Comparison of ENCODE assay signal across 24 mouse cellular contexts in genomic region chr5:45875472-45875871, GRCm38 (mm10). TPM values are rescaled to one million over a fixed set of nuclear protein-coding genes. Genes with fewer than 3 reads are reported as not detected.
DNase-seq lines count a peak whose midpoint lies in the region; ATAC-seq and TF ChIP-seq lines count a peak whose summit lies in the region.
"Had no signal": no experiment of that assay in that cellular context is flagged by ENCODE, and none has a peak within 500 bp of the region (broad histone marks: within the 10 kb centered on the region; RNA-seq: fewer than 3 reads in every experiment).

No protein-coding gene starts in this region.

- TF ChIP-seq POLR2A in lung, adult 2 months (IDR thresholded peaks at IDR 0.05; ENCODE audit: borderline replicate concordance, extremely low read depth, low read depth, low read length) = no peak
- no peak for TF ChIP-seq POLR2A in CH12.LX (IDR thresholded peaks at IDR 0.05; ENCODE audit: low read depth, low read length)
- no peak for TF ChIP-seq POLR2A in brain, embryonic 14.5 days (IDR thresholded peaks at IDR 0.05; ENCODE audit: borderline replicate concordance, extremely low read depth, insufficient read depth, insufficient read length, poor library complexity, severe bottlenecking)

- H3K4me3 ChIP-seq in lung, embryonic 14.5 days (ENCODE audit: low read depth, low read length) = no peak overlapping the region
- no peak overlapping the region for H3K4me3 ChIP-seq in lung, adult 2 months (replicated peaks; ENCODE audit: extremely low read depth, low read depth, low read length)
- H3K4me3 ChIP-seq in CH12.LX (replicated peaks in 1 of 3; ENCODE audit: low read depth in 2 of 3, low read length in 2 of 3, poor library complexity in 1 of 3) = no peak overlapping the region
- no peak overlapping the region for H3K4me3 ChIP-seq in heart, embryonic 12.5 days
- H3K4me3 ChIP-seq: erythroblast, embryonic 14.5 days; hindbrain, embryonic 15.5 days; intestine, embryonic 15.5 days; megakaryocyte, embryonic 14.5 days; stomach, embryonic 15.5 days had no signal

- 53% methylated on average over 4 of the region's 4 CpGs for WGBS in lung, embryonic 14.5 days
- 70% methylated on average over 4 of the region's 4 CpGs for WGBS in lung, adult 2 months
- 82% methylated on average over 4 of the region's 4 CpGs for WGBS in heart, embryonic 12.5 days

- H3K27ac ChIP-seq in lung, embryonic 14.5 days (ENCODE audit: low read depth) = no peak overlapping the region
- H3K27ac ChIP-seq in CH12.LX (ENCODE audit: insufficient read depth, low read depth) = no peak overlapping the region
- no peak overlapping the region for H3K27ac ChIP-seq in heart, embryonic 12.5 days (ENCODE audit: poor library complexity, severe bottlenecking)
- H3K27ac ChIP-seq: hindbrain, embryonic 15.5 days; intestine, embryonic 15.5 days; stomach, embryonic 15.5 days had no signal

- no peak for TF ChIP-seq CTCF in lung, embryonic 14.5 days (IDR thresholded peaks at IDR 0.05; ENCODE audit: low read depth)
- no peak for TF ChIP-seq CTCF in lung, adult 2 months (IDR thresholded peaks at IDR 0.05; ENCODE audit: insufficient read depth, low read length)
- TF ChIP-seq CTCF in CH12.LX (conservative IDR thresholded peaks at IDR 0.05 in 1 of 2, IDR thresholded peaks at IDR 0.05 in 1 of 2; ENCODE audit: low read depth in 2 of 2, low read length in 2 of 2) = no peak
- TF ChIP-seq CTCF in brain, embryonic 14.5 days (IDR thresholded peaks at IDR 0.05; ENCODE audit: borderline replicate concordance, extremely low read depth, insufficient read depth, insufficient read length) = no peak

- dilution Hi-C loops in CH12.LX (cut with MboI; ENCODE audit: extremely low pct_ligation_motif_present, extremely low pct_unique_long_range_greater_than_20kb, low sequenced_read_pairs) = no loop called here

- ATAC-seq in lung, embryonic 14.5 days (ENCODE audit: insufficient read depth) = peak; percentile 58; the same call in 1 of the 2 replicates
- ATAC-seq in heart, embryonic 12.5 days (ENCODE audit: insufficient number of reproducible peaks, low FRiP score) = no peak
- ATAC-seq: activated CD4-positive, CD25-positive, alpha-beta regulatory T cell, adult 4 months; intestine, embryonic 15.5 days had no signal

- in situ Hi-C loops in CH12.LX (cut with MboI; ENCODE audit: low pct_ligation_motif_present, low pct_unique_long_range_greater_than_20kb, low sequenced_read_pairs) = no loop called here

- H3K36me3 ChIP-seq in lung, embryonic 14.5 days (ENCODE audit: insufficient read depth) = no peaks in the 10 kb centered on the region
- H3K36me3 ChIP-seq in CH12.LX (replicated peaks in 1 of 2; ENCODE audit: control insufficient read depth in 1 of 2, insufficient read depth in 1 of 2, low read length in 1 of 2) = no peaks in the 10 kb centered on the region
- H3K36me3 ChIP-seq in heart, embryonic 12.5 days = no peaks in the 10 kb centered on the region
- H3K36me3 ChIP-seq: hindbrain, embryonic 15.5 days; intestine, embryonic 15.5 days; stomach, embryonic 15.5 days had no signal

- no peaks in the 10 kb centered on the region for H3K79me2 ChIP-seq in CH12.LX (replicated peaks; ENCODE audit: control insufficient read depth, extremely low read depth, insufficient read depth, poor library complexity, severe bottlenecking)

- H3K9ac ChIP-seq in lung, embryonic 14.5 days = no peak overlapping the region
- no peak overlapping the region for H3K9ac ChIP-seq in CH12.LX (ENCODE audit: insufficient read depth, low read depth)
- no peak overlapping the region for H3K9ac ChIP-seq in heart, embryonic 12.5 days
- H3K9ac ChIP-seq: hindbrain, embryonic 15.5 days; intestine, embryonic 15.5 days; stomach, embryonic 15.5 days had no signal

- H3K4me2 ChIP-seq in lung, embryonic 14.5 days = no peak overlapping the region
- no peak overlapping the region for H3K4me2 ChIP-seq in CH12.LX (ENCODE audit: insufficient read depth, low read depth, poor library complexity, severe bottlenecking)
- H3K4me2 ChIP-seq in heart, embryonic 12.5 days = no peak overlapping the region
- H3K4me2 ChIP-seq: hindbrain, embryonic 15.5 days; intestine, embryonic 15.5 days; stomach, embryonic 15.5 days had no signal

- H3K9me3 ChIP-seq in lung, embryonic 14.5 days (ENCODE audit: low read depth, low read length) = no peaks in the 10 kb centered on the region
- no peaks in the 10 kb centered on the region for H3K9me3 ChIP-seq in CH12.LX (replicated peaks; ENCODE audit: low read length)
- no peaks in the 10 kb centered on the region for H3K9me3 ChIP-seq in heart, embryonic 12.5 days (replicated peaks)
- H3K9me3 ChIP-seq: hindbrain, embryonic 15.5 days; intestine, embryonic 15.5 days; megakaryocyte, embryonic 14.5 days; stomach, embryonic 15.5 days had no signal

- TF ChIP-seq EP300 in CH12.LX (IDR thresholded peaks at IDR 0.05; ENCODE audit: low read length) = no peak

- no peaks in the 10 kb centered on the region for H3K4me1 ChIP-seq in lung, embryonic 14.5 days (ENCODE audit: insufficient read depth)
- no peaks in the 10 kb centered on the region for H3K4me1 ChIP-seq in lung, adult 2 months (ENCODE audit: control insufficient read depth, insufficient read depth, low read length)
- peaks cover 7 to 15% of the 10 kb centered on the region in 2 experiments for H3K4me1 ChIP-seq in CH12.LX (ENCODE audit: control insufficient read depth in 1 of 2, insufficient read depth in 2 of 2)
- H3K4me1 ChIP-seq in heart, embryonic 12.5 days (replicated peaks) = no peaks in the 10 kb centered on the region
- H3K4me1 ChIP-seq: hindbrain, embryonic 15.5 days; intestine, embryonic 15.5 days; stomach, embryonic 15.5 days had no signal

- no peaks in the 10 kb centered on the region for H3K27me3 ChIP-seq in lung, embryonic 14.5 days (ENCODE audit: insufficient read depth, low read length)
- H3K27me3 ChIP-seq in CH12.LX (replicated peaks) = no peaks in the 10 kb centered on the region
- no peaks in the 10 kb centered on the region for H3K27me3 ChIP-seq in heart, embryonic 12.5 days (replicated peaks)
- H3K27me3 ChIP-seq: hindbrain, embryonic 15.5 days; intestine, embryonic 15.5 days; megakaryocyte, embryonic 14.5 days; stomach, embryonic 15.5 days had no signal

- DNase-seq in lung, embryonic 14.5 days = peak; percentile 68
- DNase-seq in lung, adult 2 months = no peak
- peak; percentile 31 for DNase-seq in CH12.LX (ENCODE audit: extremely low read depth)
- DNase-seq in brain, embryonic 14.5 days (ENCODE audit: low read depth) = peak; percentile 61
- DNase-seq in skeletal muscle tissue, adult 2 months (ENCODE audit: low read depth, low spot score) = peak; percentile 13
- DNase-seq in B cell, adult 2 months = no peak
- DNase-seq: adrenal gland, postnatal 25 days; cerebellum, adult 11-12 months; cerebellum, postnatal 25 days; gastrocnemius, postnatal 14 days; heart, adult 18-20 months; heart, postnatal 36 days; kidney, postnatal 36 days; left cerebral cortex, postnatal 4 days; liver; midbrain, embryonic 14.5 days; right cerebral cortex, postnatal 14 days had no signal

- TF ChIP-seq RAD21 in CH12.LX (IDR thresholded peaks at IDR 0.05; ENCODE audit: low read depth, low read length) = no peak

TF ChIP-seq in CH12.LX, 34 proteins besides CTCF, POLR2A, EP300 and RAD21:
- TF ChIP-seq MEF2A (IDR thresholded peaks at IDR 0.05; ENCODE audit: borderline replicate concordance, low read depth, low read length) = no peak
- TF ChIP-seq MXI1 (IDR thresholded peaks at IDR 0.05; ENCODE audit: low read depth, low read length) = no peak
- no peak for TF ChIP-seq PAX5 (IDR thresholded peaks at IDR 0.05; ENCODE audit: low read length)
- no peak for TF ChIP-seq HCFC1 (IDR thresholded peaks at IDR 0.05; ENCODE audit: low read depth, low read length)
- TF ChIP-seq BHLHE40 (IDR thresholded peaks at IDR 0.05; ENCODE audit: low read depth, low read length) = no peak
- TF ChIP-seq NELFE (IDR thresholded peaks at IDR 0.05; ENCODE audit: low read depth, low read length) = no peak
- TF ChIP-seq USF1 (IDR thresholded peaks at IDR 0.05; ENCODE audit: low read depth, low read length) = no peak
- TF ChIP-seq CHD1 (IDR thresholded peaks at IDR 0.05; ENCODE audit: low read depth, low read length) = no peak
- TF ChIP-seq JUND (conservative IDR thresholded peaks at IDR 0.05; ENCODE audit: low read depth, low read length) = no peak
- no peak for TF ChIP-seq IRF4 (IDR thresholded peaks at IDR 0.05; ENCODE audit: low read depth, low read length)
- no peak for TF ChIP-seq ELF1 (IDR thresholded peaks at IDR 0.05; ENCODE audit: low read depth, low read length)
- TF ChIP-seq SMC3 (IDR thresholded peaks at IDR 0.05; ENCODE audit: low read depth, low read length) = no peak
- TF ChIP-seq SIN3A (IDR thresholded peaks at IDR 0.05; ENCODE audit: low read length) = no peak
- TF ChIP-seq USF2 (conservative IDR thresholded peaks at IDR 0.05; ENCODE audit: low read depth, low read length) = no peak
- no peak for TF ChIP-seq JUN (IDR thresholded peaks at IDR 0.05; ENCODE audit: insufficient read depth, low read depth, low read length)

RNA-seq across cellular contexts. Expression of gene Lcorl, which starts 18.1 kb away (rescaled TPM):
- 46.5 and 47.2 TPM in 2 replicates for polyA plus RNA-seq in lung, embryonic 14.5 days (2014; fragmentation: Nextera tagmentation; extraction: Ambion mirVana)
- 1.4 and 3.2 TPM in 2 replicates for polyA plus RNA-seq in lung, adult 2 months (2012; rRNA removed)
- total RNA-seq in CH12.LX (2012; rRNA removed) = 3.8 and 5.8 TPM in 2 replicates
- 5.6 and 7.4 TPM in 2 replicates for total RNA-seq in CH12.LX (2014; rRNA removed)
- polyA plus RNA-seq in CH12.LX (2012; ENCODE audit: insufficient read length, low read depth) = 4.1 and 4.2 TPM in 2 replicates
- 17.8 and 22.5 TPM in 2 replicates for polyA plus RNA-seq in brain, embryonic 14.5 days (2012; rRNA removed)
- 23.7 and 25.1 TPM in 2 replicates for polyA plus RNA-seq in heart, embryonic 12.5 days (2016; fragmentation: Nextera tagmentation; extraction: Ambion mirVana)

Comparison
In these comparisons a context has a peak if more than half of its experiments do, and no peak if none do; other contexts are left out.
1. DNase-seq: peak in lung, embryonic 14.5 days (single experiment), CH12.LX (single experiment), brain, embryonic 14.5 days (single experiment) and skeletal muscle tissue, adult 2 months (single experiment); none in lung, adult 2 months (single experiment) and B cell, adult 2 months (0 of 2).